In the genomic region with DNA sequence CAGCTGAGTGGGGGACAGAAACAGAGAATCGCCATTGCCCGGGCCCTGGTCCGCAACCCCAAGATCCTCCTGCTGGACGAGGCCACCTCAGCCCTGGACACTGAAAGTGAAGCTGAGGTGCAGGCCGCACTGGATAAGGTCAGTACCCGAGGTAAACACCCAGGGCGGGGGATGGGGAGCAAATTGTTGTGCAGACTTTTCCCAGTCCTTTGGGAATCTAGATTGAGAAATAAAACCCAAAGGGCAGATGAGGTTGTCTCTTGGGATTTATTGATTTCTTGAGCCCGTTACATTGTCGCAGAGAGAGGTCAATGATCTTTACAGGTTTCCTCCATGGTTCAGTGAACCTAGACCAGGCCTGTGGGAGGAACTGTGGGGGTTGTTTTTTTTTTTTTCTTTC, we compare ENCODE assay signal across 20 mouse cellular contexts.
"Had no signal": no experiment of that assay in that cellular context is flagged by ENCODE, and none has a peak within 500 bp of the region (broad histone marks: within the 10 kb centered on the region; RNA-seq: fewer than 3 reads in every experiment).

No protein-coding gene starts in this region.

- DNase-seq: kidney, adult 18-20 months; kidney, adult 9 months; kidney, postnatal 25 days; layer of hippocampus, adult 9-11 months; lung, adult 18-20 months; lung, postnatal 10 days; lung, postnatal 36 days; thymus, adult 18-20 months; thymus, postnatal 4 days had no signal

- H3K4me1 ChIP-seq: limb, embryonic 10.5 days; limb, embryonic 13.5 days; lung, embryonic 15.5 days; megakaryocyte, embryonic 14.5 days; midbrain, embryonic 10.5 days; midbrain, embryonic 13.5 days had no signal

- H3K9ac ChIP-seq: limb, embryonic 13.5 days; lung, embryonic 15.5 days; midbrain, embryonic 13.5 days had no signal

- H3K4me2 ChIP-seq: limb, embryonic 13.5 days; lung, embryonic 15.5 days; midbrain, embryonic 13.5 days had no signal

- H3K27me3 ChIP-seq: limb, embryonic 13.5 days; lung, embryonic 15.5 days; megakaryocyte, embryonic 14.5 days; midbrain, embryonic 13.5 days had no signal

- ATAC-seq: intestine, embryonic 16.5 days; midbrain, embryonic 13.5 days; midbrain, embryonic 16.5 days had no signal

- H3K9me3 ChIP-seq: limb, embryonic 10.5 days; lung, embryonic 15.5 days had no signal

- H3K27ac ChIP-seq: kidney, postnatal 0 days; layer of hippocampus, adult 2 months; limb, embryonic 10.5 days; limb, embryonic 13.5 days; lung, embryonic 15.5 days; midbrain, embryonic 10.5 days; midbrain, embryonic 13.5 days had no signal

- H3K36me3 ChIP-seq: limb, embryonic 10.5 days; limb, embryonic 13.5 days; lung, embryonic 15.5 days; midbrain, embryonic 10.5 days had no signal

- H3K4me3 ChIP-seq: layer of hippocampus, adult 2 months; limb, embryonic 10.5 days; limb, embryonic 13.5 days; lung, embryonic 15.5 days; megakaryocyte, embryonic 14.5 days; midbrain, embryonic 10.5 days; midbrain, embryonic 13.5 days; myocyte had no signal
